Mouse (Mus musculus): ENCODE results near the gene Gm20388.
A peak's percentile ranks its signal among the peaks of the same experiment; 100 is the strongest.

Gene Gm20388

DNA sequence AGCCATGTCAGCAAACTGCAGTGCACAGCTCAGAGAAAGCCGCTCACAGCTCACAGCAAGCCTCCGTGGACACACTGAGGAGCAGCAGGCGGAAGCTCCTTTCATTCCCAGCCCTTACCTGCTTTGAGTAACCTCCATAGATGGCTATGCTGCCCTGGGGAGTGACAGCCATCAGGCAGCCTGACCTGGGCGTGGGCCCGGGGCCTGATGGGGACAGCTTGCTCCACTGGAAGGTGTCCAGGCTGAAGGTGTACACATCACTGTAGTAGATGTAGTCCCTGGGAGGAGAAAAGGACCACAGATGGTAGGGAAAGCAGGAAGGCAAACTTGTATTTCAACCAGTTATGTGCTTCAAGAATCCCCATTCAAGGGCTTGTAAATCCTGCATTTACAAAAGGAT is 1894.2 kb downstream of the Gm20388 start:
- no peak for DNase-seq (ENCODE audit: low spot score in 2 of 2)

GRCm38 (mm10) chr8:121806126-121806525 is 1895.5 kb downstream of the Gm20388 start:
- no peak for DNase-seq (ENCODE audit: low spot score in 2 of 2)

GRCm38 (mm10) chr8:121808032-121808431 is 1897.4 kb downstream of the Gm20388 start:
- no peak for DNase-seq (ENCODE audit: low spot score in 2 of 2)

DNA sequence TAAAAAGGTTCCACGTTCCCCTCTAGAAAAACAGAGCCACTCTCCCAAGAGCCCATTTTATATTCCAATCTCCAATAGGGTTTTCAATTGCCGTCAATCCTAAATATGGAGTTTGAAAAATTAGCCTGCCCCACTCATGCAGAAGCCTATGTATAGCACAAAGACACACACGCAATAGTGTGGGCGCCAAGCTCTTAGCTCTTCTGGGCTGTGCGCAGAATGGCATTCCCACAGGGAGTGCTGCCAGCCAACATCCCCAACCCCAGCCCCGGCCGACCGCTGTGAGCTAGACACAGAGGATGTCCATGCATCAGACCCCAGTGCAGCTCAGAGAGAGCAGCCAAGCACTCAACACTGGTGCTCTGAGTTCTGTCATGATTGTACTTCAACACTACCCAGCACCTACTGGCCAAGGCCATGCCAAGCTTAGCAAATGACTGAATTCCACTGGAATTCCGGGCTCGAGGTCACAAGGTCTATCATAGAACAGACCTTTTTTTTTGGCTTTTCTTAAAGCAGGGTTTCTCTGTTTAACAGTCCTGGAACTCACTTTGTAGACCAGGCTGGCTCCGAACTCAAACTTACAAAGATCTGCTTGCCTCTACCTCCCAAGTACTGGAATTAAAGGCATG is 1899.0 kb downstream of the Gm20388 start:
- DNase-seq (ENCODE audit: low spot score in 2 of 2), result no peak

DNA sequence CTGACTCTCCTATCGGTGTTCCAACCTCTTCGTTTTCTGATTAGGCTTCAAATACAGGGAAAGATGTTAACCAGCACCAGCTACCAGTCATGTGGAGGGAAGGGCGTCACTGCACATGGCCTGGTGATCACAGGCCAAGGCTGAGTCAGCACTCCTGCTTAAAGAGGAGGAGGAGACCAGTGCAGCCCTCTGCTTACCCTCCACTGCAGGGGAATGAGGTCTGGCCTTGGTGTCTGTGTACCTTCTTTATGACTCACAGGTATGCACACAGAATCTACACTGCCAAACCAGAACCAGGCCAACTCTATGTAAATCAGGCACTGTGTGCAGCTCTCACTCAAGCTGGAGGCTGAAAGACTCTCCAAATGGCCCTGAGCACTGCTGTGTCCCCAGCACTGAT is 1900.9 kb downstream of the Gm20388 start:
- DNase-seq (ENCODE audit: low spot score in 2 of 2), result no peak

DNA sequence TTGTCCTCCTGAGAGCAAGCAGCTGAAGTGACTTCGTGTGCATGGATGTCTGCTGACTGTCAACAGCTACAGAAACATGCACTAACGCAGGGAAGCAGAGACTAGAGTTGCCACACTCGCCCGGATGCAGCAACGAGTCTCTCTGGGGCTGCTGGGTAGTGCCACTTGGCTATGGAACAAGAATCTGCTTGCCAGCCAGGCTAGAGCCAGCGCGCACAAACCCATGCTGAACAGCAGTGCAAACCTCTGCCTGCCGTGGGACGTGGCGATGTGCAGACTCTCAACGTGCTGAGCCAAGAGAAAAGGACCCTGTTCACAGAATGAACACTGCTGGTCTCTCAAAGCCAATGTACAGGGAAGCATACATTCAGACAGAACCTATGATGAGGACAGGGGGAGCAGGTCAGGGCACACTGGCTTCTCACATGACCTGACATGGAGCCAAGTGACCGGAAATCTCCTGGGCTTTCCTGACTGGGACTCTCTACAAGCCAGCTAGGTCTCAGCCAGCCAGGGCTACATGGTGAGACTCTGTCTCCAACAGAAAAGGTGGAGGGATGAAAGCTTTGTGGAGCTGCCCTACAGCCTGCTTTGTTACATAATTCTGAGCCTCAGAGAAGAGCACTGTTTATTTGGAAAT is 1901.4 kb downstream of the Gm20388 start:
- DNase-seq (ENCODE audit: low spot score in 2 of 2), result peak in 1 of 2 experiments; percentile 18

DNA sequence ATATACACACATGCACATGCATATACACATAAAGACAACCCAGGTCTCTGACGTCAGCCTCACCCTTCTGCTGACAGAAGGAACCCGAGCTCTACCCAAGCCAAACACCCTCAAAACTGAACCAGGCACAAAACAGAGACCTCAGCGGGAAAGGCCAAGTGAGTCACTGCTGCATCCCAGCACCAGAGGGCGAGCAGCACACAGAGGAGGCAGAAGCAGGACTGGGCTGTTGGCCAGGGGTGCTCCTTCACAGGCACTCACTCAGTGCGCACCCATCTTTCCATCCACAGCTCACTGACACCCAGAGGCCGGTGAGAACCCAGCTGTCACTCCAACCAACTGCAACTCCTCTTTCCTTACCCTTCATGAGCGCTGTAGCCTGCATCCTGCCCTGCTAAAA is 1907.6 kb downstream of the Gm20388 start:
- no peak for DNase-seq (ENCODE audit: low spot score in 2 of 2)

DNA sequence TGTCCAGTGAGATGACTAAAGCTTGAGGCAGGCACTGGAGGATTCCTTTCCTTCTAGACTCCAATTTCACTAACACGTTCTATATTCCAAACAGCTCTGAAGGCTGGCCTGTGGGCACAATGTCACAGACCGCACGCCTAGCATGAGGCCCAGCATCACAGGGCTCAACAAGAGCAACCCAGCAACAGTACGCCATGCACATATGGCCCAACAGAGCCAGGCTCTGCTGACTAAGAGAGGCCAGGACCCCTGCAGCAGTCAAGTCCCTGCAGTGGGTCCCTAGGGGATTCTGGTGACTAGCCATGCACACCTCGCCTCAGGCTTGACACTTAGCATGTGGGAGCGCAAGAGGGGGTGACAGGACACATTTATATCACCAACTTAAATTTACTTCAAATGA is 1910.2 kb downstream of the Gm20388 start:
- DNase-seq (ENCODE audit: low spot score in 2 of 2), result no peak

DNA sequence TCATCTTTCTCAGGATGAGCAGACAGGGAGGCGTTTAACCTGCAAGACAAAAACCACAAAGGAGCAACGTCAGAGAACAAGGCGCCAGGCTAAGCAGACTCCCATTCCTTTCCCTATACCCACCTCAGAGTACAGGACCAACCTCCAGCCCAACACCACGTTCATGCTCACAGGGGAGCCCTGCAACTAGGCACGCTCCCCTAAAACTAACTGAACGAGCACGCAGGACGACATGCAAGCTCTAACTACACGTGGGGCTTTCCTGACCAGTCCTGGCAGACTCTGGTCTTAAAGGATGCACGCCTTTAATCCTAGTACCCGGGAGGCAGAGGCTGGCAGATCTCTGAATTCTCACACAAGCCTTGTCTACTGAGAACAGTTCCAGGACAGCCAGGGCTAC is 1910.7 kb downstream of the Gm20388 start:
- DNase-seq (ENCODE audit: low spot score in 2 of 2), result no peak

GRCm38 (mm10) chr8:121821770-121822169 is 1911.1 kb downstream of the Gm20388 start:
- no peak for DNase-seq (ENCODE audit: low spot score in 2 of 2)

DNA sequence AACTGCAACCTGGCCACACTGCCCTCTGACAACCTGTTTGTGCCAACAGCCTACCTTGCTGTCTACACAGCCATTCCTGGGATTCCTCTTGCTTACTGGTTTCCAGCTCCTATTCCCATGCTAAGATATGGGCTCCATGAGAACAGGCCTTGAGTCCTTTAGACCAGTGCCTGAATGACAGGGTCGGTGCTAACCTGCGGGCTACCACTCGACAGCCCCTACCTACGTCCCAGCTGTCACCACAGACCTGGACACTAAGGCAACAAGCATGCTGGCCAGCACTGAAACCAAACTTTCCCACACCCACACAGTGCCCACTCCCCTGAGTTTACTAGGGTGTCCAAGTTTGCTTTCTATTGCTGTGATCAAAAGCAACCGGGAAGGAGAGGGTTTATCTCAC is 1917.1 kb downstream of the Gm20388 start:
- DNase-seq (ENCODE audit: low spot score in 2 of 2), result no peak

DNA sequence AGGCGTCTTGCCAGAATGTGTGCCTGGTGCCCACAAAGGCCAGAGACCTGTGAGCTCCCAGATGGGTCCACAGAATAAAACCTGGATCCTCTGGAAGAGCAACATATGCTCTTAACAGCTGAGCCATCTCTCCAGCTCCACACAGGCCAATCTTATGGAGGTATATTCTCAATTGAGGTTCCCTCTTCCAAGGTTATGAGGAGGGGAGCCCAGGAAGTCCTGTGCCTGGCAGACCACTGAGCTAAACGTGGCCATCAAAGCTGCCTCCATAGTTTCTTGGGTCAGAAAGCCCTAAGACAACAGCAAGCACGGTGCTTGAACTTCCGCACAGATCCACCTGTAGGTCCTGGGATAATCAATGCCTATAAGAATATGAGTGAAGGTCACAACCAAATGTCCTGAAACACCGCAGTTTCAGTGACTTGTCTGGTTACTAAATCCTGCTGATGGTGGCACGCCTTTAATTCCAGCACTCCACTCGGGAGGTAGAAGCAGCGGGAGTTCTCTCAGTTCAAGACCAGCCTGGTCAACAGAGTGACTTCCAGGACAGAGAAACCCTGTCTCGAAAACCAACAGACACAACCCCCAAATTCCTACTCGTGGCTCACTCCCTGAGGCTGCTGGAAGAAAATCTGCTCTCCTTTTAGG is 1917.9 kb downstream of the Gm20388 start:
- no peak for DNase-seq (ENCODE audit: low spot score in 2 of 2)

DNA sequence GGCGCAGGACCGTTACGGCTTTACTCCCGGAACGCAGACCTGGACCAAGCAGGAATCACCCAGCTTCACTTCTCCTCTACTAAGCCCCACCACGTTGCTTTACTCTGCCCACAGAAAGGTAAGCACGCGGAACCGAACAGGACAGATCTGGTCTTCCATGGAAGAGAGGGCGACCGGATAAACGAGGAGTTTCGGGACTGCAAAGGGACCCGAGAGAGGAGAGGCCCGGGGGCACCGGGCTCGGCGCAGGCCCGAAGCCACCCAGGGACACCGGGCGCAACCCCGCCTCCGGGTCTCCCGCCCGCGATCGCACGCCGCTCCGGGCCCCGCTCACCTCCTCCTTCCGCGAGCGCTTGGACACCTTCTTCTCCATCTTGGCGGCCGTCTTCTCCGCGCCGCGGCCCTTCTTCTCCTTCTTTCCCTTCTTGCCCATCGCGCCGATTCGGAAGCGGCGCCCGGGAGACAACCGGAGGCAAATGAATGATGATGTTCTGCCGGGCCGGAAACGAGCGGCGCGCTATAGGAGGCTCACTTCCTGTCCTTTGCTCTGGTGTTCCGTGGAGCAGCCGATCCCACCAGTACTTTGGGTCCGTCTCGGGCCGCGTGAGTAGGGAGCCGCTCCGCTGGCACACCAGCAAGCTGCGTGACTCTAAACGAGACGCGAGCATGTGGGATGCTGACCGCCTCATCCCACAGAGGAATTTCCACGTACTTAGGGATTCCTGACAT is 1918.6 kb downstream of the Gm20388 start, which contains the start of gene Klhdc4:
Gene Klhdc4, minus strand, starts transcription at position 522 of the 729 bp plus-strand sequence.
- DNase-seq (ENCODE audit: low spot score in 2 of 2), result peak; percentile 71 to 86

GRCm38 (mm10) chr8:121829777-121830362 is 1919.2 kb downstream of the Gm20388 start:
- no peak for DNase-seq (ENCODE audit: low spot score in 2 of 2)

GRCm38 (mm10) chr8:121832061-121832460 is 1921.4 kb downstream of the Gm20388 start:
- DNase-seq (ENCODE audit: low spot score in 2 of 2), result no peak

DNA sequence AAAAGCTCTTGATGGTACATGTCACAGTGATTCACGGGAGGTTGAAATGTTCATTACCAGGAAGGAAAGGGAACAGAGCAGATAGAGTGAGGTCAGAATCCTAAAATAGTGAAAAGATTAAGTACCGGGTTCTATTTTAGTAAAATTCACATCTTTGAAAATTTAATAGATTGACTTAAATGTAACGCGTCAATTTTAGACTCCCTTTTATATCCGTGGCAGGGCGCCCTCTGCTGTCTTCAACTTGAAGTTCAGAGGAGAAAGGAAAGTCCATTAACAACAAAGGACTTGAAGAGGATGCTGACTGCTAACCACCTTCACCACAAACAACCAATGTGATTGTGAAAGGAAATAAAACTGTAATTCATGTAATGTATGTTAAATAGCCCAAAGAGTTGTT is 1921.9 kb downstream of the Gm20388 start:
- DNase-seq (ENCODE audit: low spot score in 2 of 2), result peak in 1 of 2 experiments; percentile 66

- no peak for DNase-seq (ENCODE audit: low spot score in 2 of 2)
Observed at GRCm38 (mm10) chr8:121841242-121841641, 1930.6 kb downstream of the Gm20388 start.

GRCm38 (mm10) chr8:121842064-121842955 is 1931.7 kb downstream of the Gm20388 start:
- DNase-seq (ENCODE audit: low spot score in 2 of 2), result no peak

DNA sequence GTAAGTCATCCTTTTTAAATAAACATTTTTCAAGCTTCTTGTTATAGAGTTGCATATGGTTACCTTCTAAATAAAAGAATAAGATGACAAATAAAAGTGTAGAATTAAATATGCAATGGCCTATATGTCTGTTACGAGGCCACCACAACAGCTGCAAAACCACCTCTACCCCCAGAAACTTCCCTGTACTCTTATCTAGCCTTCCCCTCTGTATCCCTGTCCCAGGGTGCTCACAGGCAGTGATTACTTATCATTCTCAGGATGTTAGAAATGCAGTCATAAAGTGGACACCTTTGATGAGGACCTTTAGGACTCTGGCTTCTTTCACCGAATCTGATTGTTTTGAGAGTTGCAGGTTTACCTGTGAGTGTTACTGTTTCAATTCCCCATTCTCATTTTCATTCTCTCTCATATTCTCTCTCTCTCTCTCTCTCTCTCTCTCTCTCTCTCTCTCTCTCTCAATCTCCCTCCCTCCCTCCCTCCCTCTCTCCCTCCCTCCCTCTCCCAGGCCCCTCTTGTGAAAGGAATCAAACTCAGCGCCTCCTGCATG is 1932.6 kb downstream of the Gm20388 start:
- no peak for DNase-seq (ENCODE audit: low spot score in 2 of 2)

DNA sequence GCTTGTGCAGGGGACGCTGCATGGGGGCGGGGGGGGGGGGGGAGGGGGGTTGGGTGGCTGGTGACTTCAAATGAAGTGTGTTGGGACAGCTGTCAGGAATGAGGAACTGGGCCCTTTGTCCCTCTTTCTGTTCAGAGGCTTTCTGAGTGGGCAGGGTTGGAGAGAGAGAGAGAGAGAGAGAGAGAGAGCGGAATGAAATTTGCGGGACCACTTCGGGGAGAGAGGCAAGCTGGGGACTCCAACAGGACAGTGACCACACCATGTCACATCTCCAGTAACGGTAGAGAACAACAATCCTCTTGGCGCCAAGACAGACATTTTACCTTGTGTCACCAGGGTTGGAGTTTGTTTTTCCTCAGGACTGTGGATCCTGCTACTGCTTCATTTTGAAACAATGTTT is 1934.1 kb downstream of the Gm20388 start:
- no peak for DNase-seq (ENCODE audit: low spot score in 2 of 2)

DNA sequence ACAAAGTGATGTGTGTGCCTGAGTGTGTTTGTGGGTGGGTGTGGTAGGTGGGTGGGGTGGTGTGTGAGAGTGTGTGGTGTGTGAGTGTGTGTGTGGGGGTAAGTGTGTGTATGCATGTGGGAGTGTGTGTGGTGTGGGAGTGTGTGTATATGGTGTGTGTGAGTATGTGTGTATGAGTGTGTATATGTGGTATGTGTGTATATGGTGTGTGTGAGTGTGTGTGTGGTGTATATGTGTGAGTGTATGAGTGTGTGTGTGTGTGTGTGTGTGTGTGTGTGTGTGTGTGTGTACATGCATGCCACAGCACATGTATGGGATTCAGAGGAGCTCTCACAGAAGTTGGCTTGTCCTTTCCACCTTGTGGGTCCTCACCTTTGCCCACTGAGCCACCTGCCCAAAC is 1936.2 kb downstream of the Gm20388 start:
- no peak for DNase-seq (ENCODE audit: low spot score in 2 of 2)

Measured in heart, adult 9 months (tissue).